Mouse (Mus musculus) CH12.LX (cell line): Measurements from ENCODE around the gene Adamts16. TPM values are rescaled to one million over a fixed set of nuclear protein-coding genes. Genes with fewer than 3 reads are reported as not detected.

Experiments used
- DNase-seq: peaks from one replicate; pipeline ENCODE4 v3.0.0-alpha.2; 2013; ENCODE audit errors: extremely low read depth
- H3K27ac ChIP-seq: 2 replicates; pipeline ENCODE4 v1.5.1; 2012; ENCODE audit warnings: low read depth, mild to moderate bottlenecking, control low read depth, moderate library complexity; ENCODE audit not compliant: insufficient read depth
- H3K27me3 ChIP-seq: replicated peaks from 2 replicates; pipeline ENCODE3; 2012; ENCODE audit warnings: inconsistent platforms
- H3K36me3 ChIP-seq, 2 experiments: replicated peaks in 1 of 2; 2 replicates each; pipeline versions ENCODE3 to v1.6.1; 2012; ENCODE audit warnings: inconsistent platforms in 1 of 2, low read length in 1 of 2, mild to moderate bottlenecking in 1 of 2, mixed read lengths in 1 of 2, moderate library complexity in 1 of 2; ENCODE audit not compliant: control insufficient read depth in 1 of 2, insufficient read depth in 1 of 2
- H3K4me1 ChIP-seq, 2 experiments: 2 replicates each; pipeline ENCODE4 v1.6.1; 2012; ENCODE audit warnings: inconsistent platforms in 1 of 2, moderate library complexity in 1 of 2; ENCODE audit not compliant: insufficient read depth in 2 of 2, control insufficient read depth in 1 of 2
- H3K4me2 ChIP-seq: 2 replicates; pipeline ENCODE4 v1.6.1; 2012; ENCODE audit warnings: low read depth, mild to moderate bottlenecking, control low read depth; ENCODE audit not compliant: poor library complexity, insufficient read depth, severe bottlenecking
- H3K4me3 ChIP-seq, 3 experiments: fragments of 150-350 bp in 1 of 3; sonication (generic) in 1 of 3; replicated peaks in 1 of 3; 2 replicates each; pipeline versions ENCODE3 to v1.5.1; 2011 to 2012; ENCODE audit warnings: low read depth in 2 of 3, low read length in 2 of 3, mild to moderate bottlenecking in 2 of 3, moderate library complexity in 2 of 3, control low read depth in 1 of 3, improper control_type of control experiment in 1 of 3, inconsistent platforms in 1 of 3, mixed read lengths in 1 of 3; ENCODE audit not compliant: poor library complexity in 1 of 3
- H3K79me2 ChIP-seq: replicated peaks from 2 replicates; pipeline ENCODE4 v1.6.1; 2012; ENCODE audit warnings: mild to moderate bottlenecking, moderate library complexity; ENCODE audit not compliant: control insufficient read depth, poor library complexity, insufficient read depth, severe bottlenecking; ENCODE audit errors: extremely low read depth
- H3K9ac ChIP-seq: 2 replicates; pipeline ENCODE4 v1.6.1; 2012; ENCODE audit warnings: low read depth, mild to moderate bottlenecking, control low read depth, moderate library complexity; ENCODE audit not compliant: insufficient read depth
- H3K9me3 ChIP-seq: replicated peaks from 2 replicates; pipeline ENCODE3; 2012; ENCODE audit warnings: low read length, inconsistent platforms, mixed read lengths
- BHLHE40 ChIP-seq: IDR thresholded peaks from 2 replicates; pipeline ENCODE4 v1.6.1; 2011; ENCODE audit warnings: mild to moderate bottlenecking, low read depth, low read length, improper control_type of control experiment
- CHD1 ChIP-seq: IDR thresholded peaks from 2 replicates; pipeline ENCODE4 v1.6.1; 2012; ENCODE audit warnings: low read depth, low read length, improper control_type of control experiment, inconsistent platforms
- CHD2 ChIP-seq: IDR thresholded peaks from 2 replicates; pipeline ENCODE4 v1.6.1; 2011; ENCODE audit warnings: low read length, improper control_type of control experiment
- CTCF ChIP-seq, 2 experiments: IDR thresholded peaks in 1 of 2; conservative IDR thresholded peaks in 1 of 2; 2 replicates each; pipeline ENCODE4 v1.5.1; 2011 to 2012; ENCODE audit warnings: low read depth in 2 of 2, low read length in 2 of 2, improper control_type of control experiment in 1 of 2, inconsistent platforms in 1 of 2, mild to moderate bottlenecking in 1 of 2, moderate library complexity in 1 of 2
- ELF1 ChIP-seq: IDR thresholded peaks from 2 replicates; pipeline ENCODE4 v1.6.1; 2014; ENCODE audit warnings: low read depth, mild to moderate bottlenecking, inconsistent platforms, low read length, improper control_type of control experiment
- EP300 ChIP-seq: IDR thresholded peaks from 2 replicates; pipeline ENCODE4 v1.6.1; 2011; ENCODE audit warnings: low read length, improper control_type of control experiment
- ETS1 ChIP-seq: conservative IDR thresholded peaks from 2 replicates; pipeline ENCODE4 v1.6.1; 2012; ENCODE audit warnings: low read depth, mild to moderate bottlenecking, inconsistent platforms, low read length, improper control_type of control experiment, moderate library complexity
- GABPA ChIP-seq: IDR thresholded peaks from 2 replicates; pipeline ENCODE4 v1.6.1; 2012; ENCODE audit warnings: low read depth, low read length, improper control_type of control experiment, inconsistent platforms; ENCODE audit not compliant: insufficient replicate concordance
- HCFC1 ChIP-seq: IDR thresholded peaks from 2 replicates; pipeline ENCODE4 v1.6.1; 2012; ENCODE audit warnings: low read depth, mild to moderate bottlenecking, inconsistent platforms, low read length, improper control_type of control experiment
- JUND ChIP-seq: conservative IDR thresholded peaks from 2 replicates; pipeline ENCODE4 v1.6.1; 2011; ENCODE audit warnings: low read depth, low read length, improper control_type of control experiment
- KAT2A ChIP-seq: IDR thresholded peaks from 2 replicates; pipeline ENCODE4 v1.6.1; 2012; ENCODE audit warnings: low read length, improper control_type of control experiment, inconsistent platforms; ENCODE audit not compliant: insufficient replicate concordance
- MAX ChIP-seq: IDR thresholded peaks from 2 replicates; pipeline ENCODE4 v1.6.1; 2011; ENCODE audit warnings: low read length, improper control_type of control experiment
- MEF2A ChIP-seq: IDR thresholded peaks from 2 replicates; pipeline ENCODE4 v1.6.1; 2014; ENCODE audit warnings: low read depth, mild to moderate bottlenecking, inconsistent platforms, low read length, improper control_type of control experiment, borderline replicate concordance
- MXI1 ChIP-seq: IDR thresholded peaks from 2 replicates; pipeline ENCODE4 v1.6.1; 2011; ENCODE audit warnings: mild to moderate bottlenecking, low read depth, low read length, improper control_type of control experiment
- NELFE ChIP-seq: IDR thresholded peaks from 2 replicates; pipeline ENCODE4 v1.6.1; 2011; ENCODE audit warnings: low read depth, low read length, improper control_type of control experiment
- NRF1 ChIP-seq: IDR thresholded peaks from 2 replicates; pipeline ENCODE4 v1.6.1; 2014; ENCODE audit warnings: low read depth, mild to moderate bottlenecking, inconsistent platforms, low read length, improper control_type of control experiment, moderate library complexity
- POLR2A ChIP-seq: IDR thresholded peaks from 2 replicates; pipeline ENCODE4 v1.6.1; 2011; ENCODE audit warnings: low read depth, mild to moderate bottlenecking, improper control_type of control experiment, low read length
- POLR2AphosphoS2 ChIP-seq: IDR thresholded peaks from 2 replicates; pipeline ENCODE4 v1.6.1; 2011; ENCODE audit warnings: low read depth, low read length, improper control_type of control experiment
- RAD21 ChIP-seq: IDR thresholded peaks from 2 replicates; pipeline ENCODE4 v1.6.1; 2011; ENCODE audit warnings: low read depth, mild to moderate bottlenecking, low read length, improper control_type of control experiment, moderate library complexity
- SMC3 ChIP-seq: IDR thresholded peaks from 2 replicates; pipeline ENCODE4 v1.6.1; 2011; ENCODE audit warnings: low read depth, low read length, improper control_type of control experiment
- USF1 ChIP-seq: IDR thresholded peaks from 2 replicates; pipeline ENCODE4 v1.6.1; 2014; ENCODE audit warnings: low read depth, mild to moderate bottlenecking, inconsistent platforms, low read length, improper control_type of control experiment
- ZC3H11A ChIP-seq: IDR thresholded peaks from 2 replicates; pipeline ENCODE4 v1.6.1; 2012; ENCODE audit warnings: low read depth, mild to moderate bottlenecking, inconsistent platforms, low read length, improper control_type of control experiment
- ZMIZ1 ChIP-seq: IDR thresholded peaks from 2 replicates; pipeline ENCODE4 v1.6.1; 2012; ENCODE audit warnings: low read depth, mild to moderate bottlenecking, inconsistent platforms, low read length, improper control_type of control experiment
- dilution Hi-C: fragments of 300-500 bp; cut with MboI; formaldehyde crosslinking; loops from 2 replicates; pipeline ENCODE4 v1.14.3; 2020; ENCODE audit warnings: low sequenced_read_pairs; ENCODE audit not compliant: extremely low pct_unique_long_range_greater_than_20kb, extremely low pct_ligation_motif_present
- in situ Hi-C: fragments of 300-500 bp; cut with MboI; formaldehyde crosslinking; loops from 3 replicates; pipeline ENCODE4 v1.14.3; 2019; ENCODE audit warnings: low sequenced_read_pairs, low pct_ligation_motif_present, low pct_unique_long_range_greater_than_20kb, mixed read lengths
- polyA plus RNA-seq: library from polyadenylated mRNA; unstranded; fragments of >175 nt; gene quantifications from 2 replicates; pipeline ENCODE4 v1.2.1, GENCODE M21; 2012; ENCODE audit warnings: low read depth; ENCODE audit not compliant: insufficient read length
- total RNA-seq, 2 experiments: library from RNA; depleted of rRNA; stranded (reverse); fragments of 300-350 nt in 1 of 2; fragments of >200 nt in 1 of 2; gene quantifications; 2 replicates each; pipeline ENCODE4 v1.2.3; 2012 to 2014

Gene Adamts16
- total and polyA plus RNA-seq, 3 experiments = not detected

DNA sequence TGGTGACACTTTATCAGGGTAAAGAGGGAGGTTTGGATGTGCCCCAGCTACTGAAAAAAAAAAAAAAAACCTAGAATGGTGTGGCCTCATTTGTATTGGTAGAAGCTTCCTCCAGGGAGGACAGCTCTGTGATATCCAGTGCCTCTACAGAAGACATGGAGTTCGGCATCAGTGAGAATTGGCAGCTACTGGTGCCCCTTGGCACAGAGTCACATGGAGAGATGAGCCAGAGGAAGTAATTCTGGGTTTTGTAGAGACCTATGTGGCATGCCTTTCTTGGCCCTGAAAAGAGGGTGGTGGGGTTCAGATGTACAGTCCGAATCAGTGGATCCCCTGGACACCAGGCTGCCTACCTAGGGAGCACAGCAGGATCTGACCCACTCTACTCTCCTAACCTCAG lies 122.8 kb downstream of the Adamts16 start:
- no peak overlapping the region for H3K4me2 ChIP-seq

DNA sequence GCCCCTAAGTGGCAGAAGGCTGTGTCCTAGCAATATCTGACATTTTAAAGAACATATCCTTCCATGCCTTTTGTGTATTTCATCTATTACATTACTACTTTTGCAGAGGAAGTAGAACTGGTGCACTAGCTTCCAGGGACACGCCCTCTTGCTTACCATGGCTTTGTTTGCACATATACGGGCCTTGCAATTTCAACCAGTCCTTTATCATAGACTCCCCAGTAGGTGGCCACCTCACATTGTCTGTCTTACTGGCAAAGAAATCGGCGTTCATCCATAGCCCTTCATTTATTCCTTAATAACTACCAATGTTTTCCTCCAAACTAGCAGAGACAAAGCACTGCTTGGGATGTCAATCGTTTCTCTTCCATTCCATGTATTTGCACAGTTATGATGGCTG lies 125.6 kb downstream of the Adamts16 start:
- H3K4me2 ChIP-seq = no peak overlapping the region
- dilution Hi-C loops = no loop called here
- no peaks in the 10 kb centered on the region for H3K79me2 ChIP-seq
- H3K27ac ChIP-seq = no peak overlapping the region
- H3K9me3 ChIP-seq = no peaks in the 10 kb centered on the region
- in situ Hi-C loops = no loop called here
- H3K4me3 ChIP-seq = no peak overlapping the region
- peaks cover 0 to 13% of the 10 kb centered on the region in 2 experiments; a peak in 2 of 4 replicates for H3K4me1 ChIP-seq
- TF ChIP-seq SMC3 (peak; percentile 37), RAD21 (peak; percentile 43), CTCF (conservative IDR thresholded peaks at IDR 0.05 in 1 of 2, IDR thresholded peaks at IDR 0.05 in 1 of 2; ENCODE audit: low read depth in 2 of 2, low read length in 2 of 2) (peak in 1 of 2 experiments; percentile 54; a peak in 2 of 4 replicates), CHD1 (no peak)
- H3K27me3 ChIP-seq = no peaks in the 10 kb centered on the region
- DNase-seq = no peak
- H3K36me3 ChIP-seq = no peaks in the 10 kb centered on the region
- no peak overlapping the region for H3K9ac ChIP-seq

More for the DNA sequence above, 122.8 kb downstream of the Adamts16 start:
- no peak overlapping the region for H3K27ac ChIP-seq
- H3K36me3 ChIP-seq = no peaks in the 10 kb centered on the region
- no peak overlapping the region for H3K4me3 ChIP-seq
- DNase-seq = no peak
- TF ChIP-seq JUND (no peak), BHLHE40 (no peak), CTCF (conservative IDR thresholded peaks at IDR 0.05 in 1 of 2, IDR thresholded peaks at IDR 0.05 in 1 of 2; ENCODE audit: low read depth in 2 of 2, low read length in 2 of 2) (no peak), NRF1 (no peak), CHD1 (no peak), ELF1 (no peak), POLR2AphosphoS2 (no peak)
- no peak overlapping the region for H3K9ac ChIP-seq
- in situ Hi-C loops (no loop called here), dilution Hi-C loops (no loop called here)
- peaks cover under 1 to 14% of the 10 kb centered on the region in 2 experiments; a peak in 3 of 4 replicates for H3K4me1 ChIP-seq
- no peaks in the 10 kb centered on the region for H3K9me3 ChIP-seq
- H3K79me2 ChIP-seq = no peaks in the 10 kb centered on the region
- no peaks in the 10 kb centered on the region for H3K27me3 ChIP-seq

GRCm38 (mm10) chr13:70714081-70714775 lies 127.4 kb downstream of the Adamts16 start:
- DNase-seq = no peak
- Histone ChIP-seq H3K4me2 (no peak overlapping the region), H3K4me1 (peaks cover 0 to 9% of the 10 kb centered on the region in 2 experiments; a peak in 2 of 4 replicates), H3K4me3 (no peak overlapping the region), H3K9ac (no peak overlapping the region), H3K79me2 (no peaks in the 10 kb centered on the region), H3K27me3 (no peaks in the 10 kb centered on the region), H3K36me3 (no peaks in the 10 kb centered on the region), H3K27ac (no peak overlapping the region), H3K9me3 (no peaks in the 10 kb centered on the region)
- dilution Hi-C loops = no loop called here
- in situ Hi-C loops = no loop called here
- TF ChIP-seq HCFC1 = no peak
- TF ChIP-seq POLR2A = no peak
- no peak for TF ChIP-seq RAD21
- TF ChIP-seq EP300 = no peak
- no peak for TF ChIP-seq JUND
- TF ChIP-seq KAT2A = no peak
- TF ChIP-seq ZC3H11A = no peak
- no peak for TF ChIP-seq USF1
- no peak for TF ChIP-seq MAX
- no peak for TF ChIP-seq MEF2A
- no peak for TF ChIP-seq GABPA
- TF ChIP-seq POLR2AphosphoS2 = no peak
- no peak for TF ChIP-seq MXI1
- no peak for TF ChIP-seq CHD2
- no peak for TF ChIP-seq ZMIZ1
- no peak for TF ChIP-seq ETS1
- TF ChIP-seq SMC3 = no peak
- TF ChIP-seq NELFE = no peak
